ENCODE assay signal across 10 mouse cellular contexts in the genomic region with DNA sequence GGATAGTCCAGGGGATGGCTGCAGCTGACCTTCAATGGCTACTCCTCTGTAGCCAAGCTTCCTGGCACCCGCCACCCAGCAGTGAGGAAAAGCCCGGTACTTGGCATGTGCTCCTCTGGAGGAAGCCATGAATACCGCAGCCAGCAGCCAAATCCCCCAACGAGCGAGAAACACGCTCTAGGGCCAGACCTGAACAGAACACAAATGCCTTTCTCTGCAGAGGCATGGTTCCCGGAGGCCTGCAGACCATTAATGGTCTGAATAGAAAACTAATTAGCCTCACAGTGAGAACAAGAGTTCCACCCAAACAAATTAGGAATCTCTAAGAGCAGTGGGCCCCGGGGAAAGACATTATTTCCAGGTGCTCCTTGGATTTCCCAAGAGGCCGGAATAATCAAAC. TPM values are rescaled to one million over a fixed set of nuclear protein-coding genes. Genes with fewer than 3 reads are reported as not detected.
DNase-seq lines count a peak whose midpoint lies in the region; ATAC-seq lines count a peak whose summit lies in the region.
"Had no signal": no experiment of that assay in that cellular context is flagged by ENCODE, and none has a peak within 500 bp of the region (broad histone marks: within the 10 kb centered on the region; RNA-seq: fewer than 3 reads in every experiment).

No protein-coding gene starts in this region.

- H3K4me2 ChIP-seq in limb, embryonic 11.5 days (ENCODE audit: low read depth, severe bottlenecking), result no peak overlapping the region
- H3K4me2 ChIP-seq: lung, embryonic 14.5 days had no signal

- DNase-seq in adrenal gland, postnatal 10 days, result peak; percentile 62
- no peak for DNase-seq in adrenal gland, postnatal 4 days (ENCODE audit: low spot score in 2 of 2)
- peak; percentile 86 for DNase-seq in brain, adult 2 months (ENCODE audit: low read depth, low spot score)
- peak; percentile 18 for DNase-seq in induced T-regulatory cell, adult 2 months (ENCODE audit: low read depth)
- DNase-seq in limb, embryonic 11.5 days (ENCODE audit: low spot score), result peak; percentile 55
- DNase-seq in c-Kit-positive CD71-positive TER-119-positive erythroid progenitor cells, embryonic 14.5 days (ENCODE audit: low spot score), result no peak
- no peak for DNase-seq in lung, postnatal 36 days
- DNase-seq: lung, embryonic 14.5 days had no signal

- no peak overlapping the region for H3K4me3 ChIP-seq in limb, embryonic 11.5 days (ENCODE audit: low read depth, low read length)

- H3K4me1 ChIP-seq in limb, embryonic 11.5 days (ENCODE audit: control insufficient read depth, insufficient read depth, low read length), result peaks cover 3% of the 10 kb centered on the region; the same call in 1 of the 2 replicates

- H3K36me3 ChIP-seq in limb, embryonic 11.5 days (ENCODE audit: control insufficient read depth, insufficient read depth, low read length), result no peaks in the 10 kb centered on the region; the same call in 1 of the 2 replicates

- no peaks in the 10 kb centered on the region for H3K27me3 ChIP-seq in limb, embryonic 11.5 days (ENCODE audit: control insufficient read depth, insufficient read depth, low read length)

- H3K27ac ChIP-seq in limb, embryonic 11.5 days (replicated peaks; ENCODE audit: low read depth, low read length), result no peak overlapping the region

- H3K9ac ChIP-seq in limb, embryonic 11.5 days (ENCODE audit: low read length), result no peak overlapping the region
- H3K9ac ChIP-seq: lung, embryonic 14.5 days had no signal

- peak; percentile 64; the same call in 1 of the 2 replicates for ATAC-seq in frontal cortex, adult (ENCODE audit: low TSS enrichment)
- no peak for ATAC-seq in limb, embryonic 11.5 days (ENCODE audit: insufficient number of reproducible peaks, low FRiP score, low TSS enrichment, low read depth)

- no peaks in the 10 kb centered on the region for H3K9me3 ChIP-seq in limb, embryonic 11.5 days (ENCODE audit: control insufficient read depth, low read length)

- WGBS in limb, embryonic 11.5 days, result 37% methylated on average over 9 of the region's 9 CpGs

RNA-seq across cellular contexts. Expression of gene Nf2, which starts 46.3 kb away (rescaled TPM):
- total RNA-seq in adrenal gland, postnatal 10 days (2021), result 10 to 100 TPM; 81.1 to 88.3 TPM
- 10 to 100 TPM; 85.2 to 90.4 TPM for total RNA-seq in adrenal gland, postnatal 4 days (2021)
- 47.6 and 51.2 TPM in 2 replicates for polyA plus RNA-seq in limb, embryonic 11.5 days (2014; fragmentation: Nextera tagmentation; extraction: Ambion mirVana)

RNA-seq across cellular contexts. Expression of gene Cabp7, which starts 56.4 kb away (rescaled TPM):
- under 1 TPM in 1 of 2 experiments, not detected in 1; 0.18 TPM for total RNA-seq in adrenal gland, postnatal 10 days (2021)
- total RNA-seq in adrenal gland, postnatal 4 days (2021), result under 1 TPM; 0.20 to 0.50 TPM
- 0.07 and 0.19 TPM in 2 replicates for polyA plus RNA-seq in limb, embryonic 11.5 days (2014; fragmentation: Nextera tagmentation; extraction: Ambion mirVana)
- total RNA-seq: common myeloid progenitor, adult 5-6 weeks had no signal

Comparison
In these comparisons a context has a peak if more than half of its experiments do, and no peak if none do; other contexts are left out.
1. DNase-seq: peak in adrenal gland, postnatal 10 days (single experiment), brain, adult 2 months (single experiment), induced T-regulatory cell, adult 2 months (single experiment) and limb, embryonic 11.5 days (single experiment); none in adrenal gland, postnatal 4 days (0 of 2), c-Kit-positive CD71-positive TER-119-positive erythroid progenitor cells, embryonic 14.5 days (single experiment) and lung, postnatal 36 days (single experiment).